Mouse (Mus musculus) liver, embryonic 14.5 days (tissue): Measurements from ENCODE around the gene Dip2c.

ENCODE experiments used
- CTCF ChIP-seq: IDR thresholded peaks from 2 replicates; pipeline ENCODE4 v1.5.1; 2016; ENCODE audit warnings: antibody characterized with exemption, low read depth, control low read depth
- EP300 ChIP-seq: IDR thresholded peaks from 2 replicates; pipeline ENCODE4 v1.6.1; 2016; ENCODE audit warnings: antibody characterized with exemption, low read depth

DNA sequence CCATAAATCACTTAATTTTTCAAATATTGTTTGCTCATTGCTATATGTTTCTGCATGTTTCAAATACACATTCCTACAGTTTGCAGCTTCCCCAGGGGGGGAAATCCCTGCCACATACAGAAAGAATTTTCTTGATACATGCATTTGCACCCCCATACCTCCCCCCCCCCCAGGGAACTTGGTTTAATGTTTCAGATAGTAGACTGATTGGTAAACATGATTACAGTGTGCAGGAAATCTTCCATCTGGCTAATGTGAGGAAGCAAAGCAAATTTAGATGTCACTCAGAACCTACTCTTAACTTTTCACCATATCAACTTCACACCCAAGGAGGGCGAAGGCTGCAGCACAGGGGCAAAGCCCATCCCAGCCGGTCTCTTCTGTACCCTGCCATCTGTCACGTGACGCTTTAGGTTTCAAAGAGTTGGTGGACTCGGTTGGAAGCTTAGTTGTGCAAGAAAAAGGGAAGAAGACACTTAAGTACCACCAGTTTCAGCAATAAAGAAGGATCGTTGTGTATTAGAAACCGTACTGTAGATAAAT lies 391.7 kb downstream of the Dip2c start:
- TF ChIP-seq CTCF = no peak
- no peak for TF ChIP-seq EP300
